Mouse (Mus musculus) thymus, postnatal 0 days (tissue): Measurements from ENCODE around the gene Zfp26. TPM values are rescaled to one million over a fixed set of nuclear protein-coding genes. Genes with fewer than 3 reads are reported as not detected.

Experiments used
- DNase-seq: peaks from one replicate; pipeline ENCODE4 v3.0.0-alpha.2; 2015; ENCODE audit warnings: low spot score
- polyA plus RNA-seq: library from polyadenylated mRNA; unstranded; fragments of >200 nt; fragmentation: Nextera tagmentation; extraction: Ambion mirVana; gene quantifications from 2 replicates; pipeline ENCODE4 v1.2.1, GENCODE M21; 2015

Zfp26 gene
- polyA plus RNA-seq, result 15.4 and 16.3 TPM in 2 replicates

DNA sequence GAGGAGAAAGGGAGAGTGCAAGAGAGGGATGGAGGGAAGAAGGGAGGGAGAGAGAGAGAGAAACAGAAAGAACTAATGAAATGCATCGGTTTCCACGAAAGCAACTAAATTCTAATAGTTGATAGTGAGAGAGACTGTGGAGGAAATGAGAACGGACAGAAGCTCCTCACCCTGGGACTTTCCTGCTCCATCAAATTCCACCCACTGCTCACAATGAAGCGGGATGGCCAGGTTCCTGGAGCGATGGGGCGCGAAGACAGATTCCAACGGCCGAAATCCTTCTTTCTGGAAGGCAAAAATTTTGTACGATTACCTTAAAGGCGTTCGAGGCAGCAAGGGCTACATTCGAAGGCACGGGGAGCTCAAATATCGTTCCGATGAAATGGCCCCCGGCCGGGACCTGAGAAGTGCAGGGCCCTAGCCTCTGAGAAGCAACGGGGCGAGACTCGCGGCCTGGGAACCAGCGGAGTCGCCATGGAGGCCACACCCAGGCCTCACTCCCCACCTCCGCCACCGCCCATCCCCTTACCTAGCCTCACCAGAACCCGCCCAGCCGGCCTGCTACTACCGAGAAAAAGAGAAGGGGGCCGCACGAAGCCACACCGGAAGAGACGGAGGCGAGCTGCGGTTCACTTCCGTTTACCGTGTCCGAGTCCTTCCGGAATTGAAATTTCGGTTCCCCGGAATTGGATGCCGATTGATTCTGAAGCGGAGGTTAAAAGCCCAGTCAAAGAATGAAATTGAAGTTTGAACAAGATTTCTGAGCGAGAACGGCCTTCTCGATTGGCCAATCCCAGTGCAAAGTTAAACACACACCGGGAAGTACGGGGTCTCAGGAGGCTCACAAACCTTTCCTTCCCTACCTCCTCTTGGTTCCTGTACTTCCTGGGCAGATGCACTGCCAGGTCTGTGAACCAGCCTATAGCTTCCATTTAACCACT lies at the start of gene Zfp26:
Gene Zfp26 (minus strand): TSS at position 786 of the 941 bp plus-strand sequence.
- peak; percentile 81 for DNase-seq

DNA sequence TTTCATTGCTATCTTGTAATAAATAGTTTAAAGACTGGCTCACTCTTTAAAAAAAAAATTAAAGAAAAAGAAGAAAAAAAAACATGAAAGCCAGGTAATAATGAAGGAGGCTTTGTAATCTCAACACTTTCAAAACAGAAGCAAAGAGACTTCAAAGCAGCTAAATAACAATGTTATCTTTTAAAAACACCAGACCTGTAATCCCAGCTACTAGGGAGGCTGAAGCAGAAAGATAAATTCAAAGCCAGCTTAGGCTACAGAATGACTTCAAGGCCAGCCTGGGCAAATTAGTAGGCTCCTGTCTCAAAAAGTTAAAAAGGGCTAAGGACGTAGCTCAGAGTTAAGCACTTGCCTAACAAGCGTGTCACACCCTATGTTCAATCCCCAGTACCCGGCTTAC lies 49.7 kb upstream of the Zfp26 start:
- DNase-seq, result no peak

DNA sequence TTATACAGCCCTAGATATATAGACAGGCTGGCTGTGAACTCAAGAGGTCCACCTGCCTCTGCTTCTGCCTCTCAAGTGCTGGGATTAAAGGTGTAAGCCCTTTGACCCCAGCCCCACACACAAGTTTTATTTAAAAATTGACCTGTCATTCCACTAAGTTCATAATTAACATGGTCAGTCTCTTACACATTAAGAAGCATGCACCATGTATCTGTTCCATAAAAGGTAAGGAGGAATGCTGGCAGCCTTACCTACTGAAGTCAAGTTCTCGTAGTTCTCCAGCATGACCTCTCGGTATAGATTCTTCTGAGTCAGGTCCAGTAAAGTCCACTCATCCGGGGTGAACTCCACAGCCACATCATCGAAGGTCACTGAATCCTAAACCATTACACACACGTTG lies 44.8 kb upstream of the Zfp26 start:
- DNase-seq, result no peak

- peak; percentile 18 for DNase-seq
Observed at GRCm38 (mm10) chr9:20493281-20493680, 33.3 kb upstream of the Zfp26 start.

DNA sequence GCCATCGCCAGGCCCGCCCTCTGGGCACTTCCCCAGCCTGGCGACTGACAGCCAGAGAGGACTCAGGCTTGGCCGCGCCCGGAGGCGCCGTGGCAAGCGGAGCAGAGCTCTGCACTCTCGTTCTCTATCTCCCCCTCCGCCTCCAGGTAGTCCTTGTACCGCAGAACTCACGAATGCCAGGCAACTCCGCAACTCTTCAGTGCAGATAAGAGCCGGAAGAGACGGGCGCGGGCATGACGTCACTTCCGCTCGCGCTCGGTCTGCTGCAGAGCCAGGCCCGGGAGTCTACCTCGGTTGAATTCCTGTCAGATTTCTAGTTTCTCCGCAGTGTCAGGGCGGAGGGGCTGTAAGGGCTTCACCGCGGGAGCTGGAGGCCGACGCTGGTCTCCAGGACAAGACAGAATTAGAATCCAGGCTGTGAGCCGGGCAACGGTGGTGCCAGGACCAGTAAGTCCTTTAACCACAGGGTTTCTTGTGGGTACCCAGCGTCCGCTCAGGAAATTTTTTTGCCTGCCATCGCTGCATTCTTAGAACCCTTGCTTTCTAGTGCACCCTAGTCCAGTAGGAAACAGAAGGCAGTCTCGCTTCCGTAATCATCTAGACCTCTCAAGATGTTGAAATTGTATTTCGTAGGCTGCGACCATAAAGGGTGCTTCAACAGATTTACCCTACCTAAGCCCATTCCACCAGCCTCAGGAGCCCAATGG lies 32.7 kb upstream of the Zfp26 start, which contains the start of gene Zfp426:
Gene Zfp426 (minus strand): TSS at position 220 of the 707 bp plus-strand sequence.
- DNase-seq, result peak; percentile 95

DNA sequence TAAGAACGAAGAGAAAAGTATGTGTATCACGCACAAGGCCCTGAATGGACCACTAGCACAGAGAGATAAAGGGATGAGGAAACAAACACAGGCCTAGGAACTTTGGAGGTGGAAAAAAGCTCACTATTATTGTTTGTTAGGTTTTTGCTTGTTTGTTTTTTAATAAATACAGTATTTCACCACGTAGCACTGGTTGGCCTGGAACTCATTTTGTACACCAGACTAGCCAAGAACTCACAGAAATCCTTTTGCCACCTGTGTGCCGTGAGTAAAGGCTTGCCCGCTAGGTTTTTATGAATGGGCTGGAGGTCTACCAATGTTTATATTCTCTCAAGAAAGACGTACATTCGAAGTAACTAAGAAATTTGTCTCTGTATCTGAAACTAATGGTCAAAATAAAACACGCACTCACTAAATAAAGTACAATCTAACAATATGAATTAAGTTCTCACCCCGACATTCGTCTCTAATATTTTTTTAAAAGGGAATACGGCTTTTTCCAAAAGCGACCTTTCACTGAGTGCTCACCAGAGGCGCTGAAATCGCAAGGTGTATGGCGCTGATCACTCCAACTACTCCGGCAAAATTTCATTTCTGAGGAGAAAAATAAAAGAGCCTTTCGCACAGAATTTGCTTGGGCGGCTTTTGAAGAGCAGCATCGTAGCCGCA lies 32.0 kb upstream of the Zfp26 start:
- peak; percentile 7 for DNase-seq

- no peak for DNase-seq
Observed at GRCm38 (mm10) chr9:20489536-20489935, 29.6 kb upstream of the Zfp26 start.

GRCm38 (mm10) chr9:20479396-20479795 lies 19.4 kb upstream of the Zfp26 start:
- DNase-seq, result no peak

DNA sequence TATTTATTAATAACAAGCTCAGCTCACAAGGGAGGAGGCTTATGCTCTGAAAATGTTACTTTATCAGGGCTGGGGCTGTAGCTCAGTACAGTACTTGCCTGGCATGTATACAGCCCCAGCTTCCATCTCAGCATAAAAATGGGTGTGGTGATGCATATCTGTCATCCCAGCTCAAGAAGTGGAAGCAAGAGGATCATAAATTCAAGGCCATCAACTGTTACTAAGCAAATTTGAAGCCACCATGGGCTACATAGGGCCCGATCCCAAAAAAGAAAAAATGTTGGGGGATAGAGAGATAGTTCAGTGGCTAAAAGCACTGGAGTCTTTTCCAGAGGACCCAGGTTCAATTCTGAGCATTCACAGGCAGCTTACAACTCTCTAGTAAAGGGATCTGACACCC lies 16.7 kb upstream of the Zfp26 start:
- DNase-seq, result no peak

DNA sequence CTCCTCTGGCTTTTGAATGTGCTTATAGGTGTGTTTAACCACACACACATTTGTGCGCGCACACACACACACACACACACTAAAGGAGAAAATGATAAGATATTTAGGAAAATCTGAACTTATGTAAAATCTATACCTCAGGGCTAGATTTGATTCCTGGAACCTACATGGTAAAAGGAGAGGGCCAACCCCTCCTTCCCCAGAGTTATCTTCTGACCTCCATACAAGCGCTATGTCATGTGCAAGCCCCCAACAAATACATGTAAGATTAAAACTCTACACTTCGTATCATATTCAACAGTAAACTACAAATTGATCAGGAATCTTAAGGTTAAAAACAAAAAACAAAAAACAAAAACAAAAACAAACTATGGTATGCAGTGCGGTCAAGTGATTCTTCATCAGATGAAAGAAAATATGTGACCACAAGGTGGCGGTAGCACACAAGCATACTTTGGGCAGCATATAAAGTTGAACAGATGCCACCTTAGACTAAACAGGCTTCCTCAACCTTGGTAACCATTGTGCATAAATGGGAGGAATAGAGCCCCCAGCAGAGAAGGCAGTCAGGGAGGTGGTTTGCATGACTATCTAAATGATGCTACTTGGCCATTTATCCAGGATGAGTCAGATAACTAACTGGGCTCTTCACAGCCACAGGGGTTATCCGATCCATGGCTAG lies 6.9 kb upstream of the Zfp26 start:
- peak; percentile 82 for DNase-seq

- no peak for DNase-seq
Observed at GRCm38 (mm10) chr9:20453647-20454046, 6.3 kb downstream of the Zfp26 start.

GRCm38 (mm10) chr9:20451493-20451892 lies 8.5 kb downstream of the Zfp26 start:
- DNase-seq, result no peak

DNA sequence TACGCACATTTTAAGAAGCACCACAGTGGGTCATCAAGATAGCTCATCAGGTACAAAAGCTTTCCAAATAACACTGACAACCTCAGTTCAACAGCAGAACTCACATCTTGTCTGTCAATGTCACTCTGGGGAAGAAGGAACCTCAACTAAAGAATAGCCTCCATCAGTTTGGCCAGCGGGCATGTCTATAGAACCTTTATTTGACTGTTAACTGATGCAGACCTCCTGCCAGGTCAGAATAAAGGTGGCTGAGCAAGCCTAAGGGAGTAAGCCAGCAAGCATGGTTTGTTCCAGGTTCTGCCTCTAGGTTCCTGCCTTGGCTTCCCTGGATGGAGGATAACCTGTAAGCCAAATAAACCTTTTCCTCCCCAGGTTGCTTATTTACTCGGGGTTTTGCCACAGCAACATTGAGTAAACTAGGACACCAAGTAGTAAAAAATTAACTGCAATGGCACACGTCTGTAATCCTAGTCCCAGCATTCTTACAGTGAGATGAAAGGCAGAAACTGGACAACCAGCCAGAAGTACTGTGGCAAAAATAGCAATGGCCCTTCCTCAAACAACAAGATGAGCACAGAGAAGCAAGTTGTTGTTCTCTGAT lies 16.7 kb downstream of the Zfp26 start:
- no peak for DNase-seq

DNA sequence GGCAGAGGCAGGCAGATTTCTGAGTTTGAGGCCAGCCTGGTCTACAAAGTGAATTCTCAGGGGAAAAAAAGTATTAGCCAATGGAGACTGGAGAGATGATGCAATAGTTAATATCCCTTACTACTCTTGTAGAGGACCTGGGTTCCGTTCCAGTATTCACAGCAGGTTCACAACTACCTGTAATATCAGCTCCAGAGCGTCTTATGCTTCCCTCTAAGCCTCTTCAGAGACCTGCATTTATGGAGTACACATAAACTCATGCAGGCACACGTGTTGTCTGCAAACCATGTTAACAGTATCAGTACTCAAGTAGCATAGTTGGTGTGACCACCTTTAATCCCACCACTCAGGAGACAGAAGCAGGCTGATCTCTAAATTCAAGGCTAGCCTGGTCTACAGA lies 30.0 kb downstream of the Zfp26 start:
- DNase-seq, result no peak

GRCm38 (mm10) chr9:20411460-20411859 lies 48.5 kb downstream of the Zfp26 start:
- DNase-seq, result no peak

- DNase-seq, result no peak
Observed at GRCm38 (mm10) chr9:20409319-20409718, 50.6 kb downstream of the Zfp26 start.

DNA sequence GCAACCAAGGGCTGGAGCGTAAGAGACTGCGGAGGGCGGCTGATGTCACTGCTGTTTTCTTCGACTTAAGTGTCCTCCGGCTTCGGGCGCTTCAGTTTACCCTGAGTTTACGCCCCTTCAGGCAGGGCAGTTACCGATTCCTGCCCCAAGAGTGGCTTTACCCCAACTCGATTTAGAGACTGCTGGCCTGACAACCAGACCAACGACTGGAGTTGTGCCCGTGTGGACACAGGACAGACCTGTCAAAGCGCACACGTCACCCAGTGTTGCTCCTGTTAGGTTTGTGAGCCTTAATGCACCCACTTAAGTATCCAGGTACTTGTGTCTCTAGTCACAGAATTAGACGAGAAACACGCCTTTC lies 74.6 kb downstream of the Zfp26 start:
- DNase-seq, result no peak

- peak; percentile 95 for DNase-seq
Observed at GRCm38 (mm10) chr9:20384532-20385342, 75.2 kb downstream of the Zfp26 start, which contains the start of gene Zfp560. Gene Zfp560 (minus strand): TSS chr9:20385177.

GRCm38 (mm10) chr9:20383659-20384058 lies 76.3 kb downstream of the Zfp26 start:
- DNase-seq, result no peak
